Mouse (Mus musculus) MEL (cell line): ENCODE data around the gene Il1rapl2.

Source experiments
- CTCF ChIP-seq, 3 experiments: IDR thresholded peaks in 2 of 3; conservative IDR thresholded peaks in 1 of 3; 2 replicates each; pipeline ENCODE4 v1.5.1; 2011 to 2012; ENCODE audit warnings: low read length in 3 of 3, low read depth in 2 of 3, mild to moderate bottlenecking in 2 of 3, improper control_type of control experiment in 1 of 3, inconsistent platforms in 1 of 3, mixed read lengths in 1 of 3, moderate library complexity in 1 of 3; ENCODE audit not compliant: control insufficient read depth in 1 of 3, insufficient read depth in 1 of 3, poor library complexity in 1 of 3, severe bottlenecking in 1 of 3
- MAZ ChIP-seq: IDR thresholded peaks from 2 replicates; pipeline ENCODE4 v1.6.1; 2012; ENCODE audit warnings: low read depth, mild to moderate bottlenecking, inconsistent platforms, low read length, improper control_type of control experiment
- ZMIZ1 ChIP-seq: IDR thresholded peaks from 2 replicates; pipeline ENCODE4 v1.6.1; 2012; ENCODE audit warnings: low read depth, mild to moderate bottlenecking, inconsistent platforms, low read length, improper control_type of control experiment, moderate library complexity

- TF ChIP-seq CTCF (IDR thresholded peaks at IDR 0.05 in 2 of 3, conservative IDR thresholded peaks at IDR 0.05 in 1 of 3; ENCODE audit: control insufficient read depth in 1 of 3, insufficient read depth in 1 of 3, low read depth in 2 of 3, low read length in 3 of 3, poor library complexity in 1 of 3, severe bottlenecking in 1 of 3) (no peak), MAZ (no peak), ZMIZ1 (no peak)
These were observed 1054.9 kb downstream of the Il1rapl2 start for GRCm38 (mm10) chrX:138625311-138625710.
